Mouse (Mus musculus): ENCODE results near the gene Acin1.

The Acin1 gene

DNA sequence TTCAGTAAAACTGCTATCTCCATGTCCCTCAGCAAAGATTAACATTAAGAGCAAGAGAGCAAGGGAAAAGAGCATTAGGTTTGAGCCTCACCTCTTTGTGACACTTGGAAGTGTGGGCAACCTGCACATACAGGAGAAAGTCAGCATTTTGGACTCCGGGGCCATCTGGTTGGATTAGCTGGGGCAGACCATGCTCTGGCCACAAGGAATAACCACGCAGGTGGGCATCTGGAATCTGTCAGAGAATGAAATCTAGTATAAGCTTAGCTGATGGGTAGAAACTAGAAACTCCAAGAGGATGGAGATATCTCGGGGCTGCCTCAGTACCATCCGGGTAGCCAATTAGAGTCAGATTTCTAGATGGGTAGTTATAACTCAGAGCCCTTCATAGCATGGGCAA lies 10.0 kb upstream of the Acin1 start:
- no peak for DNase-seq

DNA sequence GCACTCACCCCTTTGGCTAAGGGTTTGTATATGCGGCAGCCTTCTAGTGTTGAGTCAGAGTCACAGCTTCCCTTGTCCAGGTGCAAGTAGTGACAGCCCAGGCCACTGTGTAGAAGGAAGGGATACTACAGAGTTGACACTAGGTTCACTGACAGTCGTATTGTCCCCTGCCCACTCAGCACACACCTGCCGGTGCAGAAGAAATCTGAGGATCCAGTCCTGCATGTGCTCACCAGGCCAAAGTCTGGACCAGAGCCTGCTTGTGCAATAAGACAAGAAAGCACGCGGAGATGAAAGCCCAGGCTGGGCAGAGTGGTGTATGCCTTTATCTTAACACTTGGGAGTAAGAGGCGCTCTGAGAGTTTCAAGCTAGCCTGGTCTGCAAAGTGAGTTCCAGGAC lies 8.3 kb upstream of the Acin1 start:
- no peak for DNase-seq

DNA sequence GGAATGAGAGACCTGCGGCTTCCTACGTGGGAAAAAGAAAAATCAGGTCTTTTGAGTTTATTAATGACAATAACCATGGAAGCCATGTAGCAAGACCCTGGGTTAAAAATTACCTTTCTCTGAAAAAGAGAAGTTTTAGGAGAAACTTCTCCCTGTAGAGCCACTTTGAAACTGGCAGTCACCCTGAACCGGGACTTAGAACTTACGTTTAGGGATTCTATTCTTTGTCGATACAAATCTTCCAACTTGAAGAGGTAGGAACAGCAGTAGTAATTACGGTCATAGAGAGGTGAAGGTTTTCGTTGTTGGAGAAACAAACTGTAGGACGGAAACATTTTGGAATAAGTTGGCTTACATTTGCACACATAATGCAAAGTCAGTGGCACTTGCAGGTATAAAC lies 520 bp upstream of the Acin1 start:
- DNase-seq = no peak

DNA sequence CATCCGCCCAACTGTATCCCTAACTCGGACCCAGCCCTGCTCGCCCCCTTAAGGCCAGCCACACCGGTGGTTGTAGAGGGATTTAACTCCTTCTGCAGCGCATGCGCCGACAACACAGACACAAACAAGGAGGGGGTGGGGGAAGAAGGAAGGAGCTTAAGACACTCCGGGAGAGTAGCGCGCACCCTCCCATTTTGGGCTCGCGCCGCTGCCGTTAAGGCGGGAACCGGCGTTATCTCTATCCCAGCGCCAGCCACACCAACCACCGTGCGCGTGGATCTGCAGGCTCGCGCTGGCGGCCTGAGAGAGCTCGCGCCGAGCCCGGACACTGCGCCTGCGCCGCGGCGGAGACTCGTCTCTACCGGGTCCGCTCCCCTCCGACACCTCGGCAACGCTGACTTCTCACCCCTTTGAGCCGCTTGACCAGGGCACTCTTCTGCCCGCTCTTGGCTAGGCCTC lies 639 bp downstream of the Acin1 start, which contains the start of gene 1700123O20Rik:
Gene 1700123O20Rik, plus strand, starts transcription at position 154 of the 459 bp plus-strand sequence.
- peak; percentile 82 for DNase-seq

DNA sequence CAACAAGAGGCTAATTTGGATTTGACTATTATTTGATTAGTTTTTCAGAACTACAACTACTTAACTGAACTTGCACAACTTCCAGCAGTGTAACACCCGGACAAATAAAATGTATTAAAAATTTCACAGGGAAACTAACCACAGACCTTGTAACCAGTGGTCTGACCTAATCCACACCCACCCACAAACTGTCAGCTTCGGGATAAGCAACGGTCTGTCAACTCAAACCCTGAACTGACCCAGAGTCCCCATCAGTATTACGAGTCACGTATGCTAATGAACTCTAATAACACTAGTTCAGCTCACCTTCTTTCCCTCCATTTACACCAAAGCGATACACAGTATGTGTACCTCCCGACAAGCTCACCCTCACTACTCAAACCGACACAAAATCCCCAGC lies 1.3 kb downstream of the Acin1 start:
- no peak for DNase-seq

DNA sequence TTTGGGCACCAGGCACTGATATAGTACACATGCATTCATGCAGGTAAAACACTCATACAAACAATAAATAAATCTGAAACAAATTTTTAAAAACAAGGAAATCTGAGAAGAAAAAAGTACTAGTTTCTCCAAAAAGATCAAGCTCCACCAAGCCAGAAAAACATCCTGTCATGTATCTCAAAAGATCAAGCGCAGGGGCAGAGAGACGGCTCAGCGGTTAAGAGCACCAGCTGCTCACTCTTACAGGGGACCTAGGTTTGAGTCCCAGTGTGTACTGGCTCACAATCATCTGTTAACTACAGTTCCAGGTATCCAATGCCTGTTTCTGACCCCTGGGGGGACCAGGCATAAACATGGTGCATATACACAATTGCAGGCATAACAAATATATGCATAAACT lies 4.3 kb downstream of the Acin1 start:
- DNase-seq = no peak

DNA sequence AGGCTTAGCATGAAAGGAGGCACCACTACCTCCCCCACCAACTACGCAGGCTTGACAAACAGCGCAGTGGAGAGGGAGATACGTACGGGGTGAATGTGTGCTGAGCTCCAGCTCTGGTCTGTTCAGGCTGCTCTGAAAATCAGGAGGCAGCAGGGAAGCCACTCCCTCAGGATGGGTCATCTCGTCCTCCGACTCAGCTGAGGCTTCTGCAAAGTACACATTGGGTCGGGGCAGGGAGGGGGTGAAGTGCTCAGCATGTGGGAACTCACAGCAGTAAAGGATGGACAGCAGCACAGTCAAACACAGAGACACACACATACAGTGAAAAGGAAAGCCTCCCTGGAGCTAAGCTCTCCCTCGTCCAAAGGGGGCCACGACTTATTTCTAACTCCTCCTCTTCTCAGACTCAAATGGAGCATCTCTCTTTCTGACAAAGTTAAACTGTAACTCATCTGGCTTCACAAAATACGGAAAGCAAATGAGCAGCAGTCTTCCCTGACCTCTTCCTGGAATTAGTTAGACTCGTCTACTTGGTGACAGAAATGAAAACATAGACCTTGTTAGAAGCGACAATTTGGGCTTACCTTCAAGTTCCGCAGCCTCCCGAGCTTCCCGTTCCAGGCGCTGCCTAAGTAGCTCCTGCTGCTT lies 8.0 kb downstream of the Acin1 start:
- no peak for DNase-seq

DNA sequence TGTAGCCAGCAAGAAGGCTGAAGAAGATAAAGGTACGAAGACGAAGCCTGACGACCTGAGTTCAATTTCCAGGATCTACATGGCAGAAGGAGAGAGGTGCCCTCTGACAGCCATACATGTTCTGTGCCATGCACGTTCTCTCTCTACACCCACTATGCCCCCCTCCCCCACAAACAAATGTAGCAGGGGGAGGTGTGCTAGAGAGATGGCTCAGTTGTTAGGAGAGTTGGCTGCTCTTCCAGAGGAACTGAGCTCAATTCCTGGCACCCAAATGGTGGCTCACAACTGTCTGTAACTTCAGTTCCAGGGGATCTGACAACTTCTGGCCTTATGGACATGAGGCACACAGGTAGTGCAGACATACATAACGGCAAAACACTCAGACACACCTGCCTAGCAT lies 10.4 kb downstream of the Acin1 start:
- no peak for DNase-seq

DNA sequence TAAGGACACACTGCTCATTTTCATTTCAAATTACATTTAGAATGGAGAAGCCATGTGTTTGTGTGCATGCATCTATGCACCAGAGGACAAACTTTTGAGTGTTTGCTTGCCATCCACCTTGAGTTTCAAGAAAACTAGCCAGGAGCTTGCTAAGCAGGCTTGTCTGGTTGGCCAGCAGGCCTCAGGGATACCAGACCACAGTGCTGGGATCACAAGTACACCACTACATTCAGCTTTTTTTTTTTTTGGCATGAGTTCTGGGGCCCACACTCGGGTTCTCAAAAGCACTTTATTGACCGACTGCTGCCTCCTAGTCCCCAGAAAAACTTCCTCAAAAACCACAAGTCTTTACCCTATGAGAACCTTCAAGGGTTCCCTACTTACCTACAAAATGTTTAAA lies 12.4 kb downstream of the Acin1 start:
- no peak for DNase-seq

DNA sequence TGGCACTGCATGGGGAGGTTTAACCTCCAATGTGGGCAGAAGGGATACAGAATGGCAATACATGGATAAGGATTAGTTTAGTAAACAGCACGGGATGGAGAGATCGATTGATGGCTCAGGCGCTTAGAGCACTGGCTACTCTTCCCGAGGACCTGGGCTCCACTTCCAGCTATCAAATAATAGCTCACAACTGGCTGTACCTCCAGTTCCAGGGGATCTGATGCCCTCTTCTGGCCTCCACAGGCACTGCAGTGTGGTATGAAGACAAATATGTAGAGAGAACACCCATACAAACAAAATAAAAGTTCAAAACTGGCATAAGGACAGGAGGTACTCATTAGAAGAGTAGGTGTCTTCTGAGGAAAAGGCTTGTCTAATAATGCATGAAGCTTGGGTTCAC lies 17.4 kb downstream of the Acin1 start:
- DNase-seq = peak; percentile 52

DNA sequence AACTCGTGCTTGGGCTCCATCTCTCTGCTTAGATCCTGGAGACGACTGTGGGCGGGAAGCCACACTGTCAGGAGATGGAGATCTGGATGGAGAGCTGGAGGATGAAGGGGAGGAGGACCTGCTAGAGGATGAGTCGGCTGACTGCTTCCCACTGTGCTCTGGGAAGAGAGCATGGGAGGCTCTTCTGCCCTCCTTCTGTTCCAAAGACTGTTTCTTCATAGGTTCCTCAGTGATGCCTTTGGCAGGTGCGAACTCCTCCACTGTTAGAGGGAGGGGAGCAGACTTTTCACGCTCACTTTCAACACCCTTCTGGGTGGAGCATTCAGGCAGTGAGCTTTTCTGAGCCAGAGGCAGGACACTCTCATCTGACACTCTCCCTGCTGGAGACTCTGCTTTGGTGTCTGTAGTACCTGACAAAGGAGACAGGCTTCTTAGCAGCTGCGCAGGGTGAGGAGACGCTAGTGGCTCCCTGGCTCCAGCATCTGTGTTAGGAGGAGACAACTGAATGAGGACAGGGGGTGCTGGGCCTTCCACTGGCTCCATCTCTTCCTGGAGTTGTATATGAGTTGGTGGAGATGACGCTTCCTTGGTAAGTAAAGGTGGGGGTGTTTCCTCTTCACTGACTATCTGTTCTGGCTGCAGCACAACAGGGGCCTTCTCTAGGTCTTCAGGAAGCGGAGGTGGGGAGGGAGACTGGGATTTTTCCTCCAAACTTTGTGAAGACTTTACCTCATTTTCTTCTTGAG lies 22.1 kb downstream of the Acin1 start:
- peak; percentile 83 for DNase-seq

DNA sequence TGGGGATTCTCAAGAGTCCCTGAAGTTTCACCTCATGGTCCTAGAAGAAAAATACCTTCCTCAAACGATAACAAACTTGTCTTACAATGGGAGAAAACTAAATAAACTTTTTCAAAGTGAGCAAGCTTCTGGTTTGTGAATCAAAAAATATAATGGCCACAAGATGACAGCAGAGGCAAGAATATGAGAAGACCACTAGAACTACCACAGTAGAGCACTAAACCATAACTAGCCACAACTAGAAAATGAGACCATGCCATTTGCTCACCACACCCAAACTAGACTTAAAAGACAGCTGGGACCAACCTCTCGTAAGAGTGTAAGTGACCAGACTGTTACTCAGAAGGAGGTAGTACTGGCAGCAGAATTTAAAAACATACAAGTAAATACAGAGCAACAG lies 26.7 kb downstream of the Acin1 start:
- DNase-seq = no peak

DNA sequence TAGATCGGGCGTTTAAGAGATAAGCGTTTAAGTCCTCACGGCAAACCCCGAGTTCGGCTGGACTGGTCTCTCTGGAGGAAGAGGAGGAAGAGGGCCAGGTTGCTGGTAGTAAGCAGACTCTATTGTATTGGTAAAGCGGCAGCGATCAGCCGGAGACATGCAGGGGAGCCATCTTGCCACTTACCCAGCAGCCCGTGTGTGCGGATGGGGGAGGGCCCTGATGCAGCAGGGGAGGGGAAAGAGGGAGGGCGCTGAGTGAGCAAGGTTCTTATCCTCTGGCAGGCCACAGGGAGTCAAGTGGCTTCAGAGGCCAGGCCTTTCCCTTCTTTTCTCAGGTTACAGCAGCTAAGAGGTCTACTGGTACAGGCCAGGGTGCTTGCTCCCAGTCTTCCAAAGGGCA lies 33.2 kb downstream of the Acin1 start:
- DNase-seq = peak; percentile 88

DNA sequence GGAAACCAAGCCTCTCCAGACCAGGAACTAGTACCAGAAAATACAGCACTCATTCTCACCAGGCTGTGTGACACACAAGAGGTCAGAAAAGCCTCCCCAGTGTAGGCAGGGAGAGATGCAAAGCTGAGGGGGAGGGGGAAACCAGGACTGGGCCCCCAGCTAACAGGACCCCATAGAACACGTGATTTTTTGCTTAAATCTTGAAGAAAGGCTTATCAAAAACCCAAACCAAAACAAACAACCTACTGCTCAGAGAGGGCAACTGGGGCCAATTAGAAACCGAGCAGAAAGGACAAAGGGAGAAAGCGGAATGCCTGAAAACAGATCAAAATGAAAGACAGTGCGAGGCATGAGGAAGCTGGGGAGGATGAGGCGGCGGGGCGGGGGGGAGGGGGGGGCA lies 33.9 kb downstream of the Acin1 start:
- DNase-seq = no peak

DNA sequence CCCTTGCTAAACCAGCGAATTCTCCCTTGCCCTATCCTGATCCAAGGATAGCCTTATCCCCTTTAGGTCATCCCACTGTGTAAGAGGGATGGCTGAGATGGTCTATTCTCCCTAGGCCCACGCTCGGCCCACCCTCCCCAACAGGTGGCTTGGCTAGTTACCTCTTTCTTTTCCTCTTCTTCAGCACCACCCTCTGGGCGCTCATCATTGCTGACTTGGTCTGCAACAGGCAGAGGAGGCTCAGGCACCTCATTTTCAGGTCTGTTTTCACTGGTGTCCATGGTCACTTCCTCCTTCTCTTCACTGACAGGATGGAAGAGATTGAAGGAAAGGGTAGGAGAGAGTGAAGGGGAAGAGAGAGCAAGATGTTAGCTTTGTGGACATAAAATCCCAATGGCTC lies 35.2 kb downstream of the Acin1 start:
- no peak for DNase-seq

DNA sequence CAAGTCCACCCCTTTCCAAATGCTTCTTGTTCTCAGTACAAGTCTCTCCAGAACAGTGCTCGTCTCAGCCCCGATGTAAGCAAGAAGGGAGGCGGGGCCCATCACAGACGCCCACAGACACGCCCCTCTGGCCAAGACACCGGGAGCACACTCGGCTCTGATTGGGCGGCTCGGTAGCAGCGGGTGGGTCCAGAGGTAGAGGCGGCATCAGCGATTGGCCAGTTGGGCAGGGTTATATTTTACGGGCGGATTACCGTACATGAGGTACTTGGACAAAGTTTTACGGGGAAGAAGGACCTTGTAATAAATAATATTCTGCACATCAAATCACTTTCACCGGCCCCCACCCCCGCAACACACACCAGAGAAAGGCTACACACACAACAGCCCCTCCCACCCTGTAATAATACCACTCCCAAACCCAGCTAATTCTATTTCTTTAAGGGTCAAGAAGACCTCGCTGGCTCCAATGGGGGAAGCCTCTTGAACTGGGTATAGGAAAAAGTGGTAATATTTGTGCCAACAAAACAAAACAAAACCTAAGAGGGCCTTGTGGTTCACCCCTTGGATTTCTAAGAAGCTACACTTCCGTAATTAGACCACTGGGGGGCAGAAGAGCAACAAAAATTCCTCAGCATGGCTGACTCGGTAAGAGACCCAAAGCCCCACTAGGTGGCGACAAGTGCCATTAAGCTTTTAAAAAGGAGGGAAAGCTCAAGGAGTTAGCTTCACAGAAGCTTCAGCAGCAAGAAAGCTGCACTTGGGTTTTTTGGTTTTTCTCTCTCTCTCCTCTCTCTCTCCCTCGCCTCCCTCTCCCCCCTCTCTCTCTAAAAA lies 35.9 kb downstream of the Acin1 start:
- peak; percentile 82 for DNase-seq

DNA sequence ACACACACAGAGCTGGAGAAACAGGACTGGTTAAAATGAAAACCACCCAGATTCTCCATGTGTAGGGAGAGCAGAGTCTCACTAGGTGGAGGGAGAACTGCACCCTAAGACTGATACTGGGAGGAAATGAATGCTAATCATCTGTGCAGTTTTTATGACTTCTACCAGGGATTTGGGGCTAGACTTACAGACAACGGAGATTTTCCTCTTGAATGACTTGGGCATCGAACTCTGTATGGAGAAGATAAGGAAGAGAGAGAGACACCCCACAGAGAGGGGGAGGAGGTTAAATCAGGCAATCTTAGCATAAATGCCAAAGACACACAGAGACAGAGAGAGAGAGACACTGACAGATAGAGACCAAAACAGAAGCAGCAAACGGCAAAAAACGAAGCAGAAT lies 38.8 kb downstream of the Acin1 start:
- no peak for DNase-seq

DNA sequence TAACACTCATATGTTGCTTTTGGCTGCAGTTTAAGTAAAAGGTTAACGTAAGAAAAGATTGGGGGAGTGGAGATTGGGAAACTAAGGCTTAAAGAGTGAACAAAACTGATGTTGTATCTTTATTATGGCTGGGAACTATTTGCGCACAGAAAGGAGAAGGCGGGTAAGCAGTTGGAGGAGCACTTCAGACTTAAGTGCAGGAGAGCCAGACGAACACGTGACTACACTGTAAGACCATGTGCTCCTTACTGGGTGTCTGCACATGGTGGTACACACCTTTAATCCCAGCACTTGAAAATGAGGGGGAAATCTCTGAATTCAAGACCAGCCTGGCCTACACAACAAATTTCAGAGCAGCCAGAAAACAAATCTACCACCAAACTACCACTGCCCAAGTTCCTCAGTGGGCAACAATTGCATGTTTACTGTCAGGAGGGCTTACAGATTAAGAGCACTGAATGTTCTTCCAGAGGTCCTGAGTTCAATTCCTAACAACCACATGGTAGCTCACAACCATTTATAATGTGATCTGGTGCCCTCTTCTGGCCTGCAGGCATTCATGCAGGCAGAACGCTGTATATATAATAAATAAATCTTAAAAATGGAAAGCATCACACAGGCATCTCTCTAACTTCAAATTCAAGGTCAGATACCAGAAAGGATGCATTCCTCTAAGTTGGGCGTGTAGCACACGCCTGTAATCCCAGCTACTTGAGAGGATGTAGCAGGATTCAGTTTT lies 39.7 kb downstream of the Acin1 start:
- no peak for DNase-seq

DNA sequence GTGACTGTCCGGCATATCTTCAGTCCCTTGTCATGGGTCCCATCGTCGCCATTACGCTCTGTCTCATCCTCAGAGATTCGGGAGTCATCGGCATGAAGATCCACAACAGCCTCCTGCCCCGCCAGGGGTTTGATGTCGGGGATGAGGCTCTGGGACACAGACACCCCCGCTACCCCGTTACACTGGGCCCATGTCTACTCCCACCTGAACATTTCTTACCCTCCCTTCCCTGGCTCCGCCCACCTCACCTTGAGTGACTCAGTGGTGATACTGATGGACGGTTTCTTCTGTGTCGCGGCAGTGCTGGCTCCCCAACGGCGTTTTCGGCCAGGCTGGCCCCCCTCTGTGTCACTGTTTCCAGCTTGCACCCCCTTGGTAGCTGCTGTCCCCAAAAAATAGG lies 40.3 kb downstream of the Acin1 start:
- DNase-seq = no peak

DNA sequence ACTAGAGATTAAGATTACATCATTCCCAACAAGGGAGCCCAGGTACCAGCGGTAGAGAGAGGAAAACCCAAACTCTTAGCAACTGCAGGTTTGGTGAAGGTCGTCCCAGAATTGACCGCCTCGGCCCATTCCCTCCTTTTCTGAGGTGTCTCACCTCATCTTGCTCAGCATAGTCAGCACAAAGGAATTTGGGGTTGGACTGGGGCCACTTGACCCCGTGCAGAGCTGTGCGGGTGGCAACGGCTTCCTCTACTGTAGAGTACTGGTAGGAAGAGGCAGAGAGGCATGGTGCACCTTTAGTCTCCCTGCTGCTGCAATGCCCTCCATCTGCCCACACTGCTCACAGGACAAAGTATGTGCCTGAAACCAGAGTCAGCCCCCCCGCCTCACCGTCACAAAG lies 42.4 kb downstream of the Acin1 start:
- DNase-seq = no peak

DNA sequence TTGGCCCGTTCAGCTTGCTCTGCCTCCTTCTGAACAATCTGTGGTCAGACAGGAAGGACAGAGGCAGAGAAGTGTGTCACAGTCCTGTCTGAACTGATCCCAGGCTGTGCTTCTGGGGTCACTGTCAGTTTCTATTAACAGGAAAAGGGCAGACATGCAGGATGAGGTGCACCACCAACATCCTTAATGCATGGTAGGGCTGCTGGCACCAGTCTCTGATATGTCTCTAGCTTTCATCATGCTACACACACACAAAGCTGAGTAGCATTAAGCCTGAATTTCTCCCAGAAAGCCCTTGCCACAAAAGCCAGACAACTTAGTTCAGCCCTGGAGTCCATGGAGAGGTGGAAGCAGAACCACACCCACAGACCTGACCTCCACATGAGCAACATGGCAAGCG lies 43.7 kb downstream of the Acin1 start:
- DNase-seq = no peak

DNA sequence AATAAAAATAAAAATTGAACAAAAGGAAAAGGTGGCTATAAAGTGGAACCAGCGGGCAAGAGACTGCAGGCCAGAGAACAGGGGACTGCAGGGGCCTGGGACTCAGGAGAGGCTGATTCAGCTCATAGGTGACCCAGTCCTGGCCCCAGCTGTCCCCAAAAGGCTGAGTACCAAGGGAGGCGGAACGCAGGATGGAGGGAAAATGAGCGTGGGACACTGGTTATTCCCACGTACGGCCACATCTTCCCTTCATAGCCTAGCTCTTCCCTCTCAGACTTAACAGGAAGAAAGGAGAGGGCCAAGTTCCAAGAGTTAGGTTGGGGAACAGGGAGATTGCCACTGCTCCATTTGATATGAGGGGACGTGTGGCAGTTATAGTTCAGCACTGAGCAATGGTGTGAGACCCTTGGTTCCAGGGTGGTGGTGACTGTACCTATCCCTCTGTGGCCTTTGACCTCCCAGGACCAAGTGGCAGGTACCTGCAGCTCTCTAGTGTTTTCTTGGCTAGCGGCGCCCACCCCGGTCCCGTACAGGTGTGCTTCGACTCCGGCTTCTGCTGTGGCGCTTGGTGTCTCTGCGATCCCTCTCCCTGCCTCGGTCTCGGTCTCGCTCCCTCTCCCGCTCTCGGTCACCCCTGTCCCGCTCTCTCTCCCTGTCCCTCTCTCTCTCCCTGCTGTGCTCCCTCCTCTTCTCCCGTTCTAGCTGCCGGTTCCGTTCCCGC lies 44.3 kb downstream of the Acin1 start:
- no peak for DNase-seq

Measured in right cerebral cortex, adult 18-20 months (tissue).